11 mouse cellular contexts compared by ENCODE assay signal in the genomic region with DNA sequence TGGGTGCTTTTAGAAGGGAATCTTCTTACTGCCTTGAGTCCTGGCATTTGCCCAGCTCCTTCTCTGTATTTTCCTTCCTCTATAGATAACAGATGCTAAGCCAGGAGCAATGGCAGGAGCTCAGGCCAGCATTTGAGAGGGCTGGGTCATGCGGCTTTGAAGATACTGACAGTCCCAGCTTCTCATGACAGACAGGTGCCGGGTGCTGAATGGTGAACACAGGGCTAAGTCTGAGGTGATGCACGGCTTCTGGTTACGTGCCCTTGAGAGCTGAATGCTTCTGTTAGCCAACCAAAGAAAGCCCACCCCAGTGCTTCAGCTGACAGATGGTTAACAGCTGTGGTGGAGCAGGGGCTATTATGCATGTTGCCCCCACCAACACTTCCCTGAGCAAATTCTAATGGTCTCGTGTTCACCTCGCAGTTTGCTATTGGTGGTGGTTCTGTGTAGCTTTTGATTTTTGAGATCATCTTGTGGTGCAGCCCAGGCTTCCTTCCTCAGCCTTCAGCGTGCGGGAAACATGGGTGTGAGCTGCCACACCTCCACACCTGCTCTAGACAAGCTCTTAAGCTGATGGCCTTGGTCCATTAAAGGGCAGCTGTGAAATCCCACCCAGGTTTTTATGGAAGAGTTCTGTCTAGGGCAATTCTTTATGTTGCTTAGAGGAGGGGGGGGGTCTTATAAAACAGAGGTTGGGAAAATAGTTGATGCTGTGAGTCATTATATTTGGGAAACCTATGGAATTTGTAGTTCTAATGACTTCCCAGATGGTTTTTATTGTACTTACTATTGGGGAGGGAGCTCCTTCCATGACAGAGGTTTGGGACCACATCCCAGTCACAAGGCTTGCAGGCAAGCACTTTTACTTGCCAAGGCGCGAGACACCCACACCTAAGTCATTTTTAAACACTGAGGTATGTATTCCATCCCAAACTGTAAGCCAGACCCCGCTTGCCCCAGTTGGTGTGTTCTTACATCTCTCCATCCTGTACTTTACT.
DNase-seq lines count a peak whose midpoint lies in the region; ATAC-seq and TF ChIP-seq lines count a peak whose summit lies in the region.
"Had no signal": no experiment of that assay in that cellular context is flagged by ENCODE, and none has a peak within 500 bp of the region (broad histone marks: within the 10 kb centered on the region; RNA-seq: fewer than 3 reads in every experiment).

No protein-coding gene starts in this region.

- ATAC-seq in hindbrain, embryonic 11.5 days (ENCODE audit: low FRiP score): no peak
- ATAC-seq in hindbrain, embryonic 13.5 days (ENCODE audit: low FRiP score): no peak
- 0 out of 2 replicates have a peak, but pooled peaks have one; percentile 48 for ATAC-seq in hindbrain, embryonic 12.5 days (ENCODE audit: low FRiP score)
- ATAC-seq in midbrain, postnatal 0 days (ENCODE audit: low FRiP score): no peak
- ATAC-seq: Patski had no signal

- H3K9me3 ChIP-seq in hindbrain, embryonic 11.5 days (ENCODE audit: control insufficient read depth, low read length): no peaks in the 10 kb centered on the region
- H3K9me3 ChIP-seq in hindbrain, embryonic 13.5 days: no peaks in the 10 kb centered on the region
- H3K9me3 ChIP-seq in embryonic facial prominence, embryonic 10.5 days: no peaks in the 10 kb centered on the region
- H3K9me3 ChIP-seq in hindbrain, embryonic 12.5 days (replicated peaks): no peaks in the 10 kb centered on the region
- H3K9me3 ChIP-seq in midbrain, postnatal 0 days (ENCODE audit: low read length): no peaks in the 10 kb centered on the region
- H3K9me3 ChIP-seq: liver, embryonic 15.5 days had no signal

- no peaks in the 10 kb centered on the region for H3K27me3 ChIP-seq in hindbrain, embryonic 11.5 days (ENCODE audit: control insufficient read depth, insufficient read depth, low read length)
- no peaks in the 10 kb centered on the region for H3K27me3 ChIP-seq in hindbrain, embryonic 13.5 days
- H3K27me3 ChIP-seq in embryonic facial prominence, embryonic 10.5 days (replicated peaks; ENCODE audit: low read depth, poor library complexity, severe bottlenecking): no peaks in the 10 kb centered on the region
- H3K27me3 ChIP-seq in hindbrain, embryonic 12.5 days: no peaks in the 10 kb centered on the region
- no peaks in the 10 kb centered on the region for H3K27me3 ChIP-seq in midbrain, postnatal 0 days (ENCODE audit: insufficient read depth, low read length)
- H3K27me3 ChIP-seq: liver, embryonic 15.5 days had no signal

- H3K4me1 ChIP-seq in hindbrain, embryonic 11.5 days (replicated peaks; ENCODE audit: control insufficient read depth, insufficient read depth, low read length): no peaks in the 10 kb centered on the region
- peaks cover 6% of the 10 kb centered on the region for H3K4me1 ChIP-seq in hindbrain, embryonic 13.5 days (replicated peaks)
- peaks cover 30% of the 10 kb centered on the region for H3K4me1 ChIP-seq in embryonic facial prominence, embryonic 10.5 days
- H3K4me1 ChIP-seq in hindbrain, embryonic 12.5 days: peaks cover 9% of the 10 kb centered on the region
- H3K4me1 ChIP-seq in midbrain, postnatal 0 days (ENCODE audit: insufficient read depth, low read length): no peaks in the 10 kb centered on the region
- H3K4me1 ChIP-seq: liver, embryonic 15.5 days had no signal

- intact Hi-C loops in left cerebral cortex, postnatal 36 days (cut with DNase I): no loop called here

- no peak overlapping the region for H3K27ac ChIP-seq in hindbrain, embryonic 11.5 days (ENCODE audit: low read depth, low read length)
- no peak overlapping the region for H3K27ac ChIP-seq in hindbrain, embryonic 13.5 days
- H3K27ac ChIP-seq in embryonic facial prominence, embryonic 10.5 days (replicated peaks): peak overlapping the region; percentile 67
- H3K27ac ChIP-seq in hindbrain, embryonic 12.5 days: no peak overlapping the region; the same call in 1 of the 2 replicates
- H3K27ac ChIP-seq in midbrain, postnatal 0 days (ENCODE audit: low read depth, low read length): no peak overlapping the region
- H3K27ac ChIP-seq: liver, embryonic 15.5 days had no signal

- H3K4me2 ChIP-seq in hindbrain, embryonic 11.5 days (replicated peaks; ENCODE audit: low read depth, low read length): no peak overlapping the region
- no peak overlapping the region for H3K4me2 ChIP-seq in hindbrain, embryonic 13.5 days
- no peak overlapping the region for H3K4me2 ChIP-seq in hindbrain, embryonic 12.5 days (replicated peaks)
- H3K4me2 ChIP-seq in midbrain, postnatal 0 days (ENCODE audit: low read depth, low read length, poor library complexity, severe bottlenecking): no peak overlapping the region
- H3K4me2 ChIP-seq: liver, embryonic 15.5 days had no signal

- no peak overlapping the region for H3K4me3 ChIP-seq in hindbrain, embryonic 11.5 days (ENCODE audit: low read depth, low read length)
- no peak overlapping the region for H3K4me3 ChIP-seq in hindbrain, embryonic 13.5 days
- no peak overlapping the region for H3K4me3 ChIP-seq in embryonic facial prominence, embryonic 10.5 days
- H3K4me3 ChIP-seq in hindbrain, embryonic 12.5 days: no peak overlapping the region
- no peak overlapping the region for H3K4me3 ChIP-seq in midbrain, postnatal 0 days (ENCODE audit: low read depth, low read length)
- H3K4me3 ChIP-seq: liver, embryonic 15.5 days had no signal

- no peak overlapping the region for H3K9ac ChIP-seq in hindbrain, embryonic 11.5 days (ENCODE audit: low read depth, low read length)
- no peak overlapping the region for H3K9ac ChIP-seq in hindbrain, embryonic 13.5 days
- H3K9ac ChIP-seq in hindbrain, embryonic 12.5 days: no peak overlapping the region
- H3K9ac ChIP-seq in midbrain, postnatal 0 days (replicated peaks; ENCODE audit: low read length, poor library complexity, severe bottlenecking): no peak overlapping the region
- H3K9ac ChIP-seq: liver, embryonic 15.5 days had no signal

- no peak for TF ChIP-seq CTCF in midbrain, postnatal 0 days (IDR thresholded peaks at IDR 0.05)

- DNase-seq in hindbrain, embryonic 11.5 days (ENCODE audit: low spot score): peak; percentile 25
- DNase-seq in embryonic facial prominence, embryonic 10.5 days (ENCODE audit: low spot score): peak; percentile 56
- DNase-seq in midbrain, postnatal 0 days (ENCODE audit: low spot score): peak; percentile 21
- DNase-seq in layer of hippocampus, adult 9-10 months (ENCODE audit: low spot score): no peak
- no peak for DNase-seq in layer of hippocampus, postnatal 36 days
- no peak for DNase-seq in left cerebral cortex, postnatal 36 days (ENCODE audit: low spot score in 2 of 2)
- DNase-seq: kidney, adult 2 months had no signal

- 69% methylated on average over 11 of the region's 11 CpGs for WGBS in hindbrain, embryonic 11.5 days
- 59% methylated on average over 11 of the region's 11 CpGs for WGBS in hindbrain, embryonic 13.5 days
- 64% methylated on average over 11 of the region's 11 CpGs for WGBS in embryonic facial prominence, embryonic 10.5 days
- 53% methylated on average over 11 of the region's 11 CpGs for WGBS in hindbrain, embryonic 12.5 days
- WGBS in midbrain, postnatal 0 days: 78% methylated on average over 11 of the region's 11 CpGs

- no peaks in the 10 kb centered on the region for H3K36me3 ChIP-seq in hindbrain, embryonic 11.5 days (ENCODE audit: control insufficient read depth, insufficient read depth, low read length)
- no peaks in the 10 kb centered on the region for H3K36me3 ChIP-seq in hindbrain, embryonic 13.5 days
- H3K36me3 ChIP-seq in embryonic facial prominence, embryonic 10.5 days (replicated peaks): no peaks in the 10 kb centered on the region
- no peaks in the 10 kb centered on the region for H3K36me3 ChIP-seq in hindbrain, embryonic 12.5 days
- H3K36me3 ChIP-seq in midbrain, postnatal 0 days (ENCODE audit: insufficient read depth, low read length): no peaks in the 10 kb centered on the region
- H3K36me3 ChIP-seq: liver, embryonic 15.5 days had no signal

Comparison
In these comparisons a context has a peak if more than half of its experiments do, and no peak if none do; other contexts are left out.
1. DNase-seq: peak in hindbrain, embryonic 11.5 days (single experiment), embryonic facial prominence, embryonic 10.5 days (single experiment) and midbrain, postnatal 0 days (single experiment); none in layer of hippocampus, adult 9-10 months (single experiment), layer of hippocampus, postnatal 36 days (0 of 2) and left cerebral cortex, postnatal 36 days (0 of 2).